Mouse (Mus musculus): ENCODE measurements at regions not wholly inside any gene's neighbourhood (a gene's known extent, or its start where the extent isn't known, plus 50 kb on each side); places are given as distances from the start of the nearest gene placed in this dataset.

DNA sequence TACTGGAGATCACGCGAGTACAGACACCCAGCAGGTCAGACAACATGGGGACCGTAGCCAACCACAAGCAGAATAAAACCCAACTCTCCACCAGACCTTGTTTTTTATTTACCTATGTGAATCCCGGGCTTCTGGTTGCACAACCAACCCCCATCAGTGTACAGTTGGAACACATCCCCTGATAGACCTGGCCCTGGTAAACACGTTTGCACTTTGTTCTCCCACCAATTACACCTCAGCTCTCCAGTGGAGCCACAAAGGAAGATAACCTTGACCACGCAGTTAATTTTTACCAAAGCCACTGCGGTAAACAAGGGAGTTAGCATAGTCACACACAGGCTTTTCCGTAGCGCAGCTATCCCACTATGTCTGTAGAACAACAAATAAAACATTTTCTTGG is 254.6 kb upstream of the Dio3 start:
- Histone ChIP-seq H3K36me3 (ENCODE audit: control insufficient read depth, insufficient read depth, low read length) (no peaks in the 10 kb centered on the region), H3K27ac (replicated peaks; ENCODE audit: low read depth, low read length) (no peak overlapping the region), H3K4me1 (ENCODE audit: control insufficient read depth, insufficient read depth, low read length) (no peaks in the 10 kb centered on the region), H3K9ac (ENCODE audit: low read depth, low read length) (no peak overlapping the region), H3K4me2 (ENCODE audit: low read depth, low read length) (no peak overlapping the region), H3K4me3 (ENCODE audit: low read depth, low read length) (no peak overlapping the region), H3K9me3 (ENCODE audit: control insufficient read depth, low read length) (no peaks in the 10 kb centered on the region), H3K27me3 (replicated peaks; ENCODE audit: control insufficient read depth, insufficient read depth, low read length) (no peaks in the 10 kb centered on the region)
- ATAC-seq (ENCODE audit: low read depth) (no peak), DNase-seq (ENCODE audit: low spot score) (no peak)
- 83% methylated on average over 9 of the region's 9 CpGs for WGBS

DNA sequence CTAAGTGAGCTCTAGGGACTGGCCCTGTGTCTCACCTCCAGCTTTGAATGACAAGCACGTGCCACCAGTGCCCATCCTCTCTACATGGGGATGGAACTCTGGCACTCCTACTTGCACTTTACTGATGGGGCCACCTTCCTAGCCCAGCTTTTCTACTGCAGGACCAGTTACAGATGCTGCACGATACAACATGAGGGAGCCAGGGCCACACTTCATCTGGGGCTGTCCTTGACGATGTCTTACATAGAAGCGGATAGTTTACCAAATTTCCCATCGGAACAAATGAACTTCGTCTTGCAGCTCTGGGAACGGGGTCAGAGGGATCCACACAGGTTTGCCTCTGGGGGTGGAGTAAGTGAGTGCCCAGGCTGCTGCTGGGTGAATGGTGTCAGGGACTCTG is 253.7 kb upstream of the Dio3 start:
- DNase-seq (ENCODE audit: low spot score) (no peak), ATAC-seq (ENCODE audit: low read depth) (no peak)
- Histone ChIP-seq H3K36me3 (ENCODE audit: control insufficient read depth, insufficient read depth, low read length) (no peaks in the 10 kb centered on the region), H3K9me3 (ENCODE audit: control insufficient read depth, low read length) (no peaks in the 10 kb centered on the region), H3K27me3 (replicated peaks; ENCODE audit: control insufficient read depth, insufficient read depth, low read length) (no peaks in the 10 kb centered on the region), H3K4me1 (ENCODE audit: control insufficient read depth, insufficient read depth, low read length) (no peaks in the 10 kb centered on the region), H3K4me3 (ENCODE audit: low read depth, low read length) (no peak overlapping the region), H3K27ac (replicated peaks; ENCODE audit: low read depth, low read length) (no peak overlapping the region), H3K9ac (ENCODE audit: low read depth, low read length) (no peak overlapping the region), H3K4me2 (ENCODE audit: low read depth, low read length) (no peak overlapping the region)
- 92% methylated on average over 7 of the region's 7 CpGs for WGBS

DNA sequence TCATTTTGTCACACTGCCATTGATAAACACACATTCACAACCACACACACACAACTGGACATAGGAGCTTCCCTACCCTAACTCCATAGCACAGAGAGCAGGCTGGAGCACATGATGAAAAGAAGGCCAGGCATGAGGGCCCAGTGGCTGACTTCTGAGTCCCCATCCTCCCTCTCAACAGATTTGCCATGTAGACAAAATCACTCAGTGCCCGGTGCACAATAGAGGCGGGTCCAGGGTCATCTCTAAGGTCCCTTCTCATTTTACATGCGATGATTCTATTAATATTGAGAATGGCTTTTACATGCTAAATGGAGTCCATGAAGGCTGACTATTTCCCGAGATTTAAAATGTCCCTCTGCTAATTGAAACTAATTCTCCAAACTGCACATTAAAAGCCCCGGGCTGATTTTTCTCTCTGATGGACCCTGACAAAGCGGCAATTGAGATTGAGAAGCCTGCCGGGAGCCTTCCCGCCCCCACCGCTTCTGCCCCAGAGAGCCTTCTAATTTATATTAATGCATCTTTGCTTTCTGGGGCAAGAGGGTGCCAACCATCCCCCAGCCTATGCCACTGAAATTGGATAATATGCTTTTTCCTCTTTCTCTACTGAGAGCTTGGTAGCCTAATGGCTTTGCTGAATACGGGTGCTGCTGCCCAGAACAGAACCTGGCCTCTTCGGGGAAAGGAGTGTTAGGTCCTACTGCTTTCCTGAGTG is 252.7 kb upstream of the Dio3 start:
- H3K27ac ChIP-seq (replicated peaks; ENCODE audit: low read depth, low read length) = no peak overlapping the region
- no peak for DNase-seq (ENCODE audit: low spot score)

DNA sequence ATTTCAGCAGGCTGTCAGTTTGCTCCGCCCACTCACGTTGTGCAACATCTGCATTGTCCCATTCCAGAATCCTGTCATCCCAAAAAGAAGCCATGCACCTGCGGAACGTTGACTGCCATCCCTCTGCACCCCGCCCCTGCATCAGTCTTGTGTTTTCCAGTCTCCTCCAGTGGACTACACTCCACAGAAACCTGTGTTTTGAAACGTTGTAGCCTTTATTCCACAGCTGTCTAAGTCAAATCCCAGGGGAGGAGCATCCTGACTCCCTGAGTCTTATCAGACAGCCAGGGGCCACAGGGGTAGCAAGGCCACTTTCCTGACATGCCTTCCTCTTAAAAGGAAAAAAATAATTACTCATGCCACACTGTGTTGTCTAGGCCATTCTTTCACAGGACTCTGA is 251.5 kb upstream of the Dio3 start:
- Histone ChIP-seq H3K36me3 (ENCODE audit: control insufficient read depth, insufficient read depth, low read length) (no peaks in the 10 kb centered on the region), H3K4me3 (ENCODE audit: low read depth, low read length) (no peak overlapping the region), H3K27ac (replicated peaks; ENCODE audit: low read depth, low read length) (no peak overlapping the region), H3K9me3 (ENCODE audit: control insufficient read depth, low read length) (0 out of 2 replicates have a peak, but pooled peaks cover 4% of the 10 kb centered on the region), H3K4me2 (ENCODE audit: low read depth, low read length) (no peak overlapping the region), H3K9ac (ENCODE audit: low read depth, low read length) (no peak overlapping the region), H3K27me3 (replicated peaks; ENCODE audit: control insufficient read depth, insufficient read depth, low read length) (no peaks in the 10 kb centered on the region), H3K4me1 (ENCODE audit: control insufficient read depth, insufficient read depth, low read length) (no peaks in the 10 kb centered on the region)
- DNase-seq (ENCODE audit: low spot score) = no peak
- ATAC-seq (ENCODE audit: low read depth) = no peak
- WGBS = 72% methylated on average over 6 of the region's 6 CpGs

More for the DNA sequence above, 252.7 kb upstream of the Dio3 start:
- Histone ChIP-seq H3K4me3 (ENCODE audit: low read depth, low read length) (no peak overlapping the region), H3K4me2 (ENCODE audit: low read depth, low read length) (no peak overlapping the region), H3K36me3 (ENCODE audit: control insufficient read depth, insufficient read depth, low read length) (no peaks in the 10 kb centered on the region), H3K9ac (ENCODE audit: low read depth, low read length) (no peak overlapping the region), H3K27me3 (replicated peaks; ENCODE audit: control insufficient read depth, insufficient read depth, low read length) (no peaks in the 10 kb centered on the region), H3K9me3 (ENCODE audit: control insufficient read depth, low read length) (no peaks in the 10 kb centered on the region), H3K4me1 (ENCODE audit: control insufficient read depth, insufficient read depth, low read length) (no peaks in the 10 kb centered on the region)
- WGBS = 46% methylated on average over 11 of the region's 11 CpGs
- no peak for ATAC-seq (ENCODE audit: low read depth)

DNA sequence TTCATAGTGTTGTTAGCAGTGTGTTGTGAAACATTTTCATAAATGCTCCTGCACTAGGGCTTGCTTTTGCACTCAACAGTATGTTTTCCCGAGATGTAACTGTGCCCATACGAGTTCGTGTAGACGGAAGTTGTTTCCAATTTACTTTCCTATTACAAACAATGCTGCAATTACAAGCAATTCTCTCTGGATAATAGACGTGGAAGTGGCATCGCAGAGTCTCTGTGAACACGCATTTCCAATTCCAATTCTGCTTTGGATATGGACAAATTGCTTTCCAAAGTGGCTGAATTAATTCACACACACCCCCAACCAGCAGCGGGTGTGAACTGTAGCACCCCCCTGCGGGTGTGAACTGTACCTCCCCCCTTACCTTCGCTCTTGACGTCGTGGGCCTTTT is 250.9 kb upstream of the Dio3 start:
- H3K9ac ChIP-seq (ENCODE audit: low read depth, low read length) = no peak overlapping the region
- no peak overlapping the region for H3K4me3 ChIP-seq (ENCODE audit: low read depth, low read length)
- WGBS = 60% methylated on average over 12 of the region's 12 CpGs
- H3K4me2 ChIP-seq (ENCODE audit: low read depth, low read length) = no peak overlapping the region
- no peaks in the 10 kb centered on the region for H3K27me3 ChIP-seq (replicated peaks; ENCODE audit: control insufficient read depth, insufficient read depth, low read length)
- H3K4me1 ChIP-seq (ENCODE audit: control insufficient read depth, insufficient read depth, low read length) = no peaks in the 10 kb centered on the region
- no peak for DNase-seq (ENCODE audit: low spot score)
- H3K36me3 ChIP-seq (ENCODE audit: control insufficient read depth, insufficient read depth, low read length) = no peaks in the 10 kb centered on the region
- ATAC-seq (ENCODE audit: low read depth) = no peak
- no peak overlapping the region for H3K27ac ChIP-seq (replicated peaks; ENCODE audit: low read depth, low read length)
- 0 out of 2 replicates have a peak, but pooled peaks cover 4% of the 10 kb centered on the region for H3K9me3 ChIP-seq (ENCODE audit: control insufficient read depth, low read length)

DNA sequence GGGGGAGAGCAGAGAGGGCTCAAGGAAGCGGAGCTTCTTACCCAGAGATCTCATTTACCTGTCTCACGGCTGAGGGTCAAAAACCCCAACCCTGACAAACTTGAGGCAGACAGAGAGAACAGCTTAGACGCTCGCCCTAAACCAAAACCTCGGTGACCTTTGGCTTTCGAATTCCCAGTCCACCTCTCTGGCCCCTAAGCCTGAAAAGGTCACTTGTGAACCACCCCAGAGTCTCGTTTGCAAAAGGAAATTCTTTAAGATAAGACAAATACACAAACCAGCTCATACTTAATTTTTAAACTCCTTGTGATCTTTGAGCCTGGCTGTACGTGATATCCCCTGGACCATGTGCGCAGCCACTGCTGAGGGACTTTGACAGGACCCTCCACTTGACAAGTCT is 250.2 kb upstream of the Dio3 start:
- H3K4me2 ChIP-seq (ENCODE audit: low read depth, low read length) = no peak overlapping the region
- H3K36me3 ChIP-seq (ENCODE audit: control insufficient read depth, insufficient read depth, low read length) = no peaks in the 10 kb centered on the region
- ATAC-seq (ENCODE audit: low read depth) (no peak), DNase-seq (ENCODE audit: low spot score) (no peak)
- H3K27me3 ChIP-seq (replicated peaks; ENCODE audit: control insufficient read depth, insufficient read depth, low read length) = no peaks in the 10 kb centered on the region
- H3K9ac ChIP-seq (ENCODE audit: low read depth, low read length) = no peak overlapping the region
- H3K27ac ChIP-seq (replicated peaks; ENCODE audit: low read depth, low read length) = no peak overlapping the region
- no peaks in the 10 kb centered on the region for H3K4me1 ChIP-seq (ENCODE audit: control insufficient read depth, insufficient read depth, low read length)
- WGBS = 51% methylated on average over 9 of the region's 9 CpGs
- no peak overlapping the region for H3K4me3 ChIP-seq (ENCODE audit: low read depth, low read length)
- 0 out of 2 replicates have a peak, but pooled peaks cover 4% of the 10 kb centered on the region for H3K9me3 ChIP-seq (ENCODE audit: control insufficient read depth, low read length)

DNA sequence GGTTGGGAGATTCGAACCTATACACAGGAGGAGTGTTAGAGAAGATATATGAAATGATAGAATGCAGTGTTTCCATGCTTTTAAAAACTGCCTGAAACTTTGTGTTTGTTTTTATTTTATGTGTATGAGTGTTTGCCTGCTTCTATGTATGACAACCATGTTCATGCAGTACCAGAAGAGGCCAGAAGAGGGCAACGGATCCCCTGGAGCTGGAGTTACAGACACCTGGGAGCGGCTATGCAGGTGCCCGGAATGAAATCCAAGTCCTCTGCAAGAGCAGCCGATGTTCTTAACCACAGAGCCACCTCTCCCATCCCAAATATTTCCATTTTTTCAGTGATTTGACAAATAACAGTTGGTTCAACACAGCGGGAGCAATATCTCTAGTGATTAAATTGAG is 247.5 kb upstream of the Dio3 start:
- DNase-seq (ENCODE audit: low spot score) = no peak
- Histone ChIP-seq H3K9ac (ENCODE audit: low read depth, low read length) (no peak overlapping the region), H3K27me3 (replicated peaks; ENCODE audit: control insufficient read depth, insufficient read depth, low read length) (no peaks in the 10 kb centered on the region), H3K4me1 (ENCODE audit: control insufficient read depth, insufficient read depth, low read length) (no peaks in the 10 kb centered on the region), H3K4me2 (ENCODE audit: low read depth, low read length) (no peak overlapping the region), H3K9me3 (ENCODE audit: control insufficient read depth, low read length) (0 out of 2 replicates have a peak, but pooled peaks cover 4% of the 10 kb centered on the region), H3K36me3 (ENCODE audit: control insufficient read depth, insufficient read depth, low read length) (no peaks in the 10 kb centered on the region), H3K4me3 (ENCODE audit: low read depth, low read length) (no peak overlapping the region), H3K27ac (replicated peaks; ENCODE audit: low read depth, low read length) (no peak overlapping the region)
- 62% methylated on average over 6 of the region's 6 CpGs for WGBS
- no peak for ATAC-seq (ENCODE audit: low read depth)

DNA sequence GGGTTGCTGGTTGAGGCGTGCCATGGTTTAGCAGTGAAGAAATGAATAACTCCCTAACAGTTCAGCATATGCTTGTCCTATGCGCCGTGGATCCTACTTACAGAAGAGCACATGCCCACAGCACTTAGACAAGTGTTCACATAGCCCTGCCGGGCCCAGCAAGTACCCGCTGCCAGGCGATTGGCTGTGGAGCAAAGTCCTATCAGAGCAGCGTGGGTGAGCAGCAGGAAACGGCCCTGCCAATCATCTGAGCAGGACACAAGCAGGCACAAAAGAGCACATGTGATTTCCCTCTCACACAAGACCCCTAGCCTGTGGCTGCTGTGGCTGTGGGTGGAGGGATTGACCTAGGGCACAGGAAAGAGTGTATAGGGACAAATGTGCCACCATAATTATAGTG is 243.7 kb upstream of the Dio3 start:
- Histone ChIP-seq H3K4me1 (ENCODE audit: control insufficient read depth, insufficient read depth, low read length) (no peaks in the 10 kb centered on the region), H3K4me3 (ENCODE audit: low read depth, low read length) (no peak overlapping the region)
- 80% methylated on average over 8 of the region's 8 CpGs for WGBS

DNA sequence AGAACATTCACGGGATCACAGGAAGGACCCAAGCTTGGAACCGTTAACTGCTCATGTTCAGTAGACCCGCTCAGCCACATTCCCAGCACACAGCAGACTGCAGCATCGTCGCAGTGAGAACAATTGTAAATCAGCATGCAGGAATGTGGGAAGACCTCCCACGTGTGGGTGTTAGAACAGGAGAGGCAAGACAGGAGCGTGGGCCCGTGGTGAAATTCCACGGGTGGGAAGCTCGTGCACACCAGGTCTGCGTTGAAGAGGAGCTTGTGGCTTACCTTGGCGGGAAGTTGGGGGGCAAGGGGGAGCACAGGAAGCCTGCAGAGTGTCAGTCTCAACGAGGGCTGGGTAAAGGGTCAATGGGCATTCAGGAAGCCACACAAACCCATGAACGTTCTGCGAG is 238.2 kb upstream of the Dio3 start:
- WGBS = 60% methylated on average over 15 of the region's 15 CpGs

More for the DNA sequence above, 243.7 kb upstream of the Dio3 start:
- H3K4me2 ChIP-seq (ENCODE audit: low read depth, low read length) = no peak overlapping the region
- no peak for ATAC-seq (ENCODE audit: low read depth)
- no peak for DNase-seq (ENCODE audit: low spot score)
- no peaks in the 10 kb centered on the region for H3K36me3 ChIP-seq (ENCODE audit: control insufficient read depth, insufficient read depth, low read length)
- no peak overlapping the region for H3K27ac ChIP-seq (replicated peaks; ENCODE audit: low read depth, low read length)
- 0 out of 2 replicates have a peak, but pooled peaks cover 4% of the 10 kb centered on the region for H3K9me3 ChIP-seq (ENCODE audit: control insufficient read depth, low read length)
- H3K9ac ChIP-seq (ENCODE audit: low read depth, low read length) = no peak overlapping the region
- H3K27me3 ChIP-seq (replicated peaks; ENCODE audit: control insufficient read depth, insufficient read depth, low read length) = no peaks in the 10 kb centered on the region

More for the DNA sequence above, 238.2 kb upstream of the Dio3 start:
- ATAC-seq (ENCODE audit: low read depth) (no peak), DNase-seq (ENCODE audit: low spot score) (no peak)
- Histone ChIP-seq H3K27ac (replicated peaks; ENCODE audit: low read depth, low read length) (no peak overlapping the region), H3K4me1 (ENCODE audit: control insufficient read depth, insufficient read depth, low read length) (no peaks in the 10 kb centered on the region), H3K36me3 (ENCODE audit: control insufficient read depth, insufficient read depth, low read length) (no peaks in the 10 kb centered on the region), H3K4me3 (ENCODE audit: low read depth, low read length) (no peak overlapping the region), H3K4me2 (ENCODE audit: low read depth, low read length) (no peak overlapping the region), H3K27me3 (replicated peaks; ENCODE audit: control insufficient read depth, insufficient read depth, low read length) (no peaks in the 10 kb centered on the region), H3K9me3 (ENCODE audit: control insufficient read depth, low read length) (no peaks in the 10 kb centered on the region), H3K9ac (ENCODE audit: low read depth, low read length) (no peak overlapping the region)
